Mouse (Mus musculus) forebrain, postnatal 0 days (tissue): ENCODE data around the gene Aldh3b3. TPM values are rescaled to one million over a fixed set of nuclear protein-coding genes. Genes with fewer than 3 reads are reported as not detected.

ENCODE experiments used
- ATAC-seq: fragments of 200-750 bp; cut with Nextera tagmentation; 2 replicates; pipeline ENCODE4 v1.8.0; 2017; ENCODE audit warnings: mild to moderate bottlenecking, moderate library complexity
- DNase-seq: peaks from one replicate; pipeline ENCODE4 v3.0.0-alpha.2; 2015
- H3K27ac ChIP-seq: fragments of 300-500 bp; sonication (generic); 2 replicates; pipeline ENCODE4 v1.5.1; 2014; ENCODE audit warnings: low read depth, mild to moderate bottlenecking, antibody characterized with exemption, low read length, moderate library complexity, mixed read lengths
- H3K27me3 ChIP-seq: fragments of 300-500 bp; sonication (generic); 2 replicates; pipeline ENCODE4 v1.6.1; 2014; ENCODE audit warnings: mild to moderate bottlenecking, low read length, mixed read lengths; ENCODE audit not compliant: insufficient read depth
- H3K36me3 ChIP-seq: fragments of 300-500 bp; sonication (generic); 2 replicates; pipeline ENCODE4 v1.6.1; 2014; ENCODE audit warnings: mild to moderate bottlenecking, moderate library complexity; ENCODE audit not compliant: insufficient read depth
- H3K4me1 ChIP-seq: fragments of 300-500 bp; sonication (generic); 2 replicates; pipeline ENCODE4 v1.6.1; 2014; ENCODE audit warnings: antibody characterized with exemption; ENCODE audit not compliant: insufficient read depth
- H3K4me2 ChIP-seq: fragments of 300-500 bp; sonication (generic); 2 replicates; pipeline ENCODE4 v1.6.1; 2014; ENCODE audit warnings: low read depth, mild to moderate bottlenecking, moderate library complexity
- H3K4me3 ChIP-seq: fragments of 300-500 bp; sonication (generic); 2 replicates; pipeline ENCODE4 v1.5.1; 2014; ENCODE audit warnings: low read depth, low read length, mixed read lengths
- H3K9ac ChIP-seq: fragments of 300-500 bp; sonication (generic); 2 replicates; pipeline ENCODE4 v1.6.1; 2014; ENCODE audit warnings: mild to moderate bottlenecking
- H3K9me3 ChIP-seq: fragments of 300-500 bp; sonication (generic); 2 replicates; pipeline ENCODE4 v1.6.1; 2016; ENCODE audit warnings: low read length
- CTCF ChIP-seq: sonication (generic); IDR thresholded peaks from 2 replicates; pipeline ENCODE4 v1.5.1; 2016; ENCODE audit warnings: antibody characterized with exemption, control low read depth, low read depth
- WGBS: fragments of 180-500 bp; shearing (Covaris S2); extraction: QIAGEN DNeasy Blood & Tissue Kit; methylation state at CpG from one replicate; pipeline ENCODE4 v1.1.7; 2014; 5-methylcytosine and 5-hydroxymethylcytosine counted together
- polyA plus RNA-seq: library from polyadenylated mRNA; unstranded; fragments of >200 nt; fragmentation: Nextera tagmentation; extraction: Ambion mirVana; gene quantifications from 2 replicates; pipeline ENCODE4 v1.2.1, GENCODE M21; 2015
- total RNA-seq: library from RNA; depleted of rRNA; stranded (reverse); fragments of >200 nt; gene quantifications from 2 replicates; pipeline ENCODE4 v1.2.3, GENCODE M21; 2014; rRNA removed

Aldh3b3 gene
- total RNA-seq (not detected in 2 replicates), polyA plus RNA-seq (not detected in 2 replicates)

- Histone ChIP-seq H3K4me2 (no peak within 1 kb of the TSS), H3K9ac (no peak within 1 kb of the TSS), H3K9me3 (no peaks in the 10 kb centered on the region), H3K4me3 (no peak within 1 kb of the TSS), H3K36me3 (no peaks in the 10 kb centered on the region), H3K4me1 (no peaks in the 10 kb centered on the region), H3K27ac (no peak within 1 kb of the TSS), H3K27me3 (no peaks in the 10 kb centered on the region; the same call in 1 of the 2 replicates)
- TF ChIP-seq CTCF: no peak
- ATAC-seq (no peak), DNase-seq (no peak)
- WGBS: 57% methylated on average over 4 of the region's 4 CpGs
These were observed at the start of gene Aldh3b3 for GRCm38 (mm10) chr19:3958470-3958869. TSS of gene Aldh3b3 (plus strand) at chr19:3958645.

DNA sequence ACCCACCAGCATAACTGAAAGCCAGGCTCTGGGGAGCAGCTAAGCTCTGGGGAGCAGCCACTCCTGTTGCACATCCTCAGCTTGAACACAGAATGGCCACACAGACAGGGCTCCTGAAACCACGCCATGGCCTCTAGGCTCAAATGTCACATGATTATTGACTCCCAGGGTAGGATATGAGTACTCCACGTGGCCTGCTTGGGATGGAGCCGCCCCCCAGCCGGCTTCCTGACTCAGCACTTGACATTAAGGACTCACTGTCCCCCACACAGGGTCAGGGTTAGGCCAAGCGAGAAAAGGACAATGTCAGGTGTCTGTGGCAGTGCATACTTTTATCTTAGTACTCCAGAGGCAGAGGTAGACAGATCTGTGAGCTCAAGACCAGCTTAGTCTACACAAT is 48.2 kb upstream of the Aldh3b3 start:
- H3K27me3 ChIP-seq: no peaks in the 10 kb centered on the region
- no peak overlapping the region for H3K4me2 ChIP-seq
- ATAC-seq (no peak), DNase-seq (no peak)
- 84% methylated on average over 5 of the region's 5 CpGs for WGBS
- H3K4me1 ChIP-seq: peaks cover 14% of the 10 kb centered on the region; the same call in 1 of the 2 replicates
- no peak overlapping the region for H3K9ac ChIP-seq
- no peak overlapping the region for H3K4me3 ChIP-seq
- H3K27ac ChIP-seq: no peak overlapping the region
- H3K36me3 ChIP-seq: peaks cover 25% of the 10 kb centered on the region
- no peaks in the 10 kb centered on the region for H3K9me3 ChIP-seq
- TF ChIP-seq CTCF: no peak

GRCm38 (mm10) chr19:3912337-3913204 is 45.9 kb upstream of the Aldh3b3 start, which contains the start of gene Ndufs8:
TSS of gene Ndufs8 (minus strand) at chr19:3912774.
- Histone ChIP-seq H3K4me2 (peak within 1 kb of the TSS; percentile 74), H3K27ac (peak within 1 kb of the TSS; percentile 72), H3K4me1 (peaks cover 11% of the 10 kb centered on the region; the same call in 1 of the 2 replicates), H3K4me3 (peak within 1 kb of the TSS; percentile 61), H3K36me3 (peaks cover 25% of the 10 kb centered on the region), H3K27me3 (no peaks in the 10 kb centered on the region), H3K9ac (peak within 1 kb of the TSS; percentile 66), H3K9me3 (no peaks in the 10 kb centered on the region)
- under 1% methylated on average over 43 of the region's 43 CpGs for WGBS
- no peak; the same call in 1 of the 2 replicates for TF ChIP-seq CTCF
- ATAC-seq: peak; percentile 98
- peak; percentile 97 for DNase-seq

DNA sequence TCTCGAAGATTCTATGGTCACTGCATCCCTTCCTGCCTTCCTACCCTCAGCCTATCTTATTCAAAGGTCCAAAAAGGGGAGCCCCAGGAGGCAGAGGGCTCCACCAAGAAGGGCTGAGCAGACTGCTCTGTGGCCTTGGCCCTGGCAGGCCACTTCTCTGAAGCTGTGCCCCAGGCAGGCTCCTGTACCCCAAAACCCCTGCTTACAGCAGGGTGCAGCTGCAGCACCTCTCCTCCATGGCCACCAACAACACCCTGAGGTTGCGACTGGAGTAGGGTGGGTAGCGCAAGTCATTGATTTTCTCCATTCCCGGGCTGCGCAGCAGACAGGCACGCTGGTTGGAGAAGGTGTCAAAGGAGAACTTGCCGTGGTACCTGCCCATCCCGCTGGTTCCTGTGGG is 44.8 kb upstream of the Aldh3b3 start:
- 87% methylated on average over 8 of the region's 8 CpGs for WGBS

GRCm38 (mm10) chr19:3914535-3914934 is 43.9 kb upstream of the Aldh3b3 start:
- ATAC-seq: no peak
- H3K27ac ChIP-seq: no peak overlapping the region
- H3K9ac ChIP-seq: no peak overlapping the region
- no peak for TF ChIP-seq CTCF
- H3K27me3 ChIP-seq: no peaks in the 10 kb centered on the region
- no peak for DNase-seq
- H3K4me1 ChIP-seq: peaks cover 11% of the 10 kb centered on the region; the same call in 1 of the 2 replicates
- peaks cover 11% of the 10 kb centered on the region; the same call in 1 of the 2 replicates for H3K36me3 ChIP-seq
- no peak overlapping the region for H3K4me3 ChIP-seq
- no peaks in the 10 kb centered on the region for H3K9me3 ChIP-seq
- H3K4me2 ChIP-seq: no peak overlapping the region
- WGBS: 85% methylated on average over 5 of the region's 5 CpGs

More for the DNA sequence above, 44.8 kb upstream of the Aldh3b3 start:
- ATAC-seq (no peak), DNase-seq (no peak)
- no peak for TF ChIP-seq CTCF
- H3K36me3 ChIP-seq: peaks cover 19% of the 10 kb centered on the region
- peak overlapping the region; percentile 74 for H3K4me2 ChIP-seq
- H3K27me3 ChIP-seq: no peaks in the 10 kb centered on the region
- H3K4me1 ChIP-seq: peaks cover 11% of the 10 kb centered on the region; the same call in 1 of the 2 replicates
- H3K9me3 ChIP-seq: no peaks in the 10 kb centered on the region
- H3K4me3 ChIP-seq: no peak overlapping the region
- no peak overlapping the region for H3K9ac ChIP-seq
- no peak overlapping the region for H3K27ac ChIP-seq

DNA sequence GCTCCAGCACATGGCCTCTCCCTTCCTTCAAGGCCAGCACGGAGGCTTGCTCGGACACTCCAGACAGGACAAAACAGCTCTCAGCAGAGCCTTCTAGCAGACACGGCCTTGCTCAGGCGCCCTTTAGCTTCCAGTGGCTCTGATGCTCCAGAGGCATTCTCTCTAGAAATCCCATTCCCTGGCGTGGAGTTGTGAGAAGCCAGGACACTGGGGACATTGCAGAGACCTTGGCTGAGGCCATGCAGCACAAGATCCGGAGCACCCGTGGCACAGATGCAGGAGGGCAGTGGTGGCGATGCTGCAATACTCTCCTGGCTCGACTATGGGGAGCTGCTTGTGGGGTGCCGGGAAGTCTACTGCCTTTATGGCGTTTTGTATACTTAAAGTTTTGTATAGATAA is 41.7 kb upstream of the Aldh3b3 start:
- ATAC-seq (no peak), DNase-seq (no peak)
- H3K27ac ChIP-seq: no peak overlapping the region
- TF ChIP-seq CTCF: no peak
- H3K9ac ChIP-seq: no peak overlapping the region
- no peaks in the 10 kb centered on the region for H3K9me3 ChIP-seq
- H3K36me3 ChIP-seq: no peaks in the 10 kb centered on the region
- no peaks in the 10 kb centered on the region for H3K27me3 ChIP-seq
- H3K4me3 ChIP-seq: no peak overlapping the region
- 81% methylated on average over 11 of the region's 11 CpGs for WGBS
- H3K4me1 ChIP-seq: peaks cover 10% of the 10 kb centered on the region; the same call in 1 of the 2 replicates
- no peak overlapping the region for H3K4me2 ChIP-seq

DNA sequence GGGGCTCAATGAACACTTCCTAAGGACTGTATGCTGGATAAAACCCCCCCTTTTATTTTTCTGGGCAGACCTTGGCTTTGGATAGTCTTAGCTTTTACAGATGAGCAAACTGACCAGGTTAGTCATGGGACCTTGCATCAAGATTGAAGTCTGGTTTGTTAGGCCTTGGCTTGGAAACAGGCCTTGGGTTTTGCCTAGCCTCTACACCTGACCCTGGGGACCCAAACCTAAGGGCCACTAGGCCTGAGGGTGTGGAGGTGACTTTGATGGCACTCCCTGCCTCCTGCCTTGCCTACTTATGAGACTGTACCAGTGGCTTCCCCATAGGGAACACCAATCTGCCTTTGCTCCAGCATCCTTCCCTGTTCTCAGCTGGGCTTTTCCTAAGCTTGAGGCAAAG is 38.5 kb upstream of the Aldh3b3 start:
- no peak for TF ChIP-seq CTCF
- DNase-seq (no peak), ATAC-seq (no peak)

More for the DNA sequence above, 38.5 kb upstream of the Aldh3b3 start:
- Histone ChIP-seq H3K27me3 (no peaks in the 10 kb centered on the region), H3K27ac (no peak overlapping the region), H3K9ac (no peak overlapping the region), H3K4me2 (no peak overlapping the region), H3K9me3 (no peaks in the 10 kb centered on the region), H3K36me3 (no peaks in the 10 kb centered on the region), H3K4me3 (no peak overlapping the region), H3K4me1 (no peaks in the 10 kb centered on the region)
